Comparison of ENCODE assay signal across 18 mouse cellular contexts in genomic region chr11:55810685-55811084, GRCm38 (mm10).
DNase-seq lines count a peak whose midpoint lies in the region; ATAC-seq and TF ChIP-seq lines count a peak whose summit lies in the region.
"Had no signal": no experiment of that assay in that cellular context is flagged by ENCODE, and none has a peak within 500 bp of the region (broad histone marks: within the 10 kb centered on the region; RNA-seq: fewer than 3 reads in every experiment).

No protein-coding gene starts in this region.

- no peak for TF ChIP-seq EP300 in MEL (IDR thresholded peaks at IDR 0.05; ENCODE audit: low read depth in 1 of 2, low read length in 2 of 2)

- ATAC-seq in heart, embryonic 12.5 days (ENCODE audit: insufficient number of reproducible peaks, low FRiP score), result no peak
- ATAC-seq in monocyte, adult 5-6 weeks (replicated peaks; ENCODE audit: insufficient number of reproducible peaks, low FRiP score, low TSS enrichment, poor library complexity, severe bottlenecking), result no peak
- ATAC-seq: hindbrain, embryonic 16.5 days had no signal

- no peak overlapping the region for H3K4me2 ChIP-seq in heart, embryonic 12.5 days
- H3K4me2 ChIP-seq: heart, embryonic 15.5 days; neural tube, embryonic 13.5 days had no signal

- no peaks in the 10 kb centered on the region for H3K27me3 ChIP-seq in heart, embryonic 12.5 days (replicated peaks)
- no peaks in the 10 kb centered on the region for H3K27me3 ChIP-seq in MEL (ENCODE audit: control insufficient read depth in 1 of 2, insufficient read depth in 2 of 2, low read length in 2 of 2)
- H3K27me3 ChIP-seq in embryonic facial prominence, embryonic 10.5 days (replicated peaks; ENCODE audit: low read depth, poor library complexity, severe bottlenecking), result no peaks in the 10 kb centered on the region
- H3K27me3 ChIP-seq: heart, embryonic 15.5 days; neural tube, embryonic 13.5 days had no signal

- no peaks in the 10 kb centered on the region for H3K79me2 ChIP-seq in MEL (ENCODE audit: control insufficient read depth, insufficient read depth, low read length, poor library complexity)

- H3K27ac ChIP-seq in heart, embryonic 12.5 days (ENCODE audit: poor library complexity, severe bottlenecking), result no peak overlapping the region
- no peak overlapping the region for H3K27ac ChIP-seq in MEL (ENCODE audit: control insufficient read depth, low read depth, low read length)
- H3K27ac ChIP-seq in embryonic facial prominence, embryonic 10.5 days (replicated peaks), result no peak overlapping the region
- H3K27ac ChIP-seq: heart, embryonic 15.5 days; liver, embryonic 14.5 days; neural tube, embryonic 13.5 days had no signal

- DNase-seq in heart, postnatal 4 days, result peak; percentile 6
- peak; percentile 16 for DNase-seq in 3T3-L1 (ENCODE audit: low read depth, low spot score)
- peak; percentile 28 for DNase-seq in MEL (ENCODE audit: low read depth, low spot score)
- peak; percentile 43 for DNase-seq in embryonic facial prominence, embryonic 10.5 days (ENCODE audit: low spot score)
- no peak for DNase-seq in frontal cortex, postnatal 36 days (ENCODE audit: low spot score in 2 of 2)
- DNase-seq in layer of hippocampus, adult 9-11 months, result no peak
- DNase-seq: adrenal gland, postnatal 36 days; cerebellum, postnatal 25 days; gastrocnemius, postnatal 25 days; lung, postnatal 4 days; midbrain, embryonic 14.5 days; right cerebral cortex, postnatal 14 days had no signal

- TF ChIP-seq POLR2A in MEL (IDR thresholded peaks at IDR 0.05; ENCODE audit: control insufficient read depth in 1 of 2, insufficient read depth in 1 of 2, low read depth in 1 of 2, low read length in 2 of 2, poor library complexity in 1 of 2), result no peak

- WGBS in heart, embryonic 12.5 days, result 72% methylated on average over 3 of the region's 3 CpGs
- 88% methylated on average over 3 of the region's 3 CpGs for WGBS in embryonic facial prominence, embryonic 10.5 days

- H3K9ac ChIP-seq in heart, embryonic 12.5 days, result no peak overlapping the region
- H3K9ac ChIP-seq in MEL (ENCODE audit: control insufficient read depth, low read depth, low read length, poor library complexity, severe bottlenecking), result no peak overlapping the region
- H3K9ac ChIP-seq: heart, embryonic 15.5 days; liver, embryonic 14.5 days; neural tube, embryonic 13.5 days had no signal

- H3K4me1 ChIP-seq in heart, embryonic 12.5 days (replicated peaks), result no peaks in the 10 kb centered on the region
- no peaks in the 10 kb centered on the region for H3K4me1 ChIP-seq in MEL (ENCODE audit: control insufficient read depth in 1 of 2, insufficient read depth in 2 of 2, low read length in 2 of 2)
- no peaks in the 10 kb centered on the region for H3K4me1 ChIP-seq in embryonic facial prominence, embryonic 10.5 days
- H3K4me1 ChIP-seq: heart, embryonic 15.5 days; neural tube, embryonic 13.5 days had no signal

- H3K4me3 ChIP-seq in heart, embryonic 12.5 days, result no peak overlapping the region
- H3K4me3 ChIP-seq in MEL (ENCODE audit: control insufficient read depth in 1 of 2, insufficient read depth in 1 of 2, low read depth in 2 of 2, low read length in 2 of 2), result no peak overlapping the region
- H3K4me3 ChIP-seq in embryonic facial prominence, embryonic 10.5 days, result no peak overlapping the region
- H3K4me3 ChIP-seq: heart, embryonic 15.5 days; neural tube, embryonic 13.5 days had no signal

- TF ChIP-seq CTCF in MEL (IDR thresholded peaks at IDR 0.05 in 2 of 3, conservative IDR thresholded peaks at IDR 0.05 in 1 of 3; ENCODE audit: control insufficient read depth in 1 of 3, insufficient read depth in 1 of 3, low read depth in 2 of 3, low read length in 3 of 3, poor library complexity in 1 of 3, severe bottlenecking in 1 of 3), result no peak

- no peaks in the 10 kb centered on the region; the same call in 1 of the 2 replicates for H3K9me3 ChIP-seq in heart, embryonic 12.5 days (replicated peaks)
- no peaks in the 10 kb centered on the region for H3K9me3 ChIP-seq in MEL (replicated peaks; ENCODE audit: insufficient read depth, low read length)
- H3K9me3 ChIP-seq in embryonic facial prominence, embryonic 10.5 days, result no peaks in the 10 kb centered on the region
- H3K9me3 ChIP-seq: heart, embryonic 15.5 days; neural tube, embryonic 13.5 days had no signal

- TF ChIP-seq RAD21 in MEL (IDR thresholded peaks at IDR 0.05; ENCODE audit: low read depth, low read length), result no peak

- no peaks in the 10 kb centered on the region for H3K36me3 ChIP-seq in heart, embryonic 12.5 days
- H3K36me3 ChIP-seq in MEL (ENCODE audit: control insufficient read depth in 1 of 2, insufficient read depth in 2 of 2, low read length in 2 of 2), result no peaks in the 10 kb centered on the region
- no peaks in the 10 kb centered on the region for H3K36me3 ChIP-seq in embryonic facial prominence, embryonic 10.5 days (replicated peaks)
- H3K36me3 ChIP-seq: heart, embryonic 15.5 days; neural tube, embryonic 13.5 days had no signal

TF ChIP-seq in MEL, 35 proteins besides CTCF, POLR2A, EP300 and RAD21:
- TF ChIP-seq ZMIZ1 (IDR thresholded peaks at IDR 0.05; ENCODE audit: low read depth, low read length) (no peak), GATA1 (IDR thresholded peaks at IDR 0.05; ENCODE audit: low read depth, low read length) (no peak), MXI1 (IDR thresholded peaks at IDR 0.05; ENCODE audit: low read depth, low read length) (no peak), UBTF (IDR thresholded peaks at IDR 0.05; ENCODE audit: borderline replicate concordance, insufficient read depth, low read depth, low read length) (no peak), ETS1 (IDR thresholded peaks at IDR 0.05; ENCODE audit: low read depth, low read length) (no peak), TBP (IDR thresholded peaks at IDR 0.05; ENCODE audit: low read depth, low read length) (no peak), HCFC1 (IDR thresholded peaks at IDR 0.05; ENCODE audit: low read depth, low read length) (no peak), POLR2AphosphoS2 (IDR thresholded peaks at IDR 0.05; ENCODE audit: low read length) (no peak), SIN3A (IDR thresholded peaks at IDR 0.05; ENCODE audit: low read length) (no peak), CHD1 (IDR thresholded peaks at IDR 0.05; ENCODE audit: low read depth, low read length) (no peak), NELFE (IDR thresholded peaks at IDR 0.05; ENCODE audit: low read depth, low read length) (no peak), TCF12 (IDR thresholded peaks at IDR 0.05; ENCODE audit: low read depth, low read length) (no peak), MYC (IDR thresholded peaks at IDR 0.05; ENCODE audit: low read depth, low read length) (no peak), POLR2AphosphoS5 (IDR thresholded peaks at IDR 0.05; ENCODE audit: borderline replicate concordance, low read depth, low read length) (no peak), JUND (IDR thresholded peaks at IDR 0.05; ENCODE audit: low read depth, low read length) (no peak)

Comparison
In these comparisons a context has a peak if more than half of its experiments do, and no peak if none do; other contexts are left out.
1. DNase-seq: peak in heart, postnatal 4 days (single experiment), 3T3-L1 (single experiment), MEL (single experiment) and embryonic facial prominence, embryonic 10.5 days (single experiment); none in frontal cortex, postnatal 36 days (0 of 2) and layer of hippocampus, adult 9-11 months (single experiment).